Mouse (Mus musculus) neural tube, embryonic 14.5 days (tissue): ENCODE data around the gene Epha1. TPM values are rescaled to one million over a fixed set of nuclear protein-coding genes. Genes with fewer than 3 reads are reported as not detected.
A peak's percentile ranks its signal among the peaks of the same experiment; 100 is the strongest.

Source experiments
- ATAC-seq: fragments of 200-750 bp; cut with Nextera tagmentation; 2 replicates; pipeline ENCODE4 v1.8.0; 2017; ENCODE audit warnings: low read depth, mild to moderate bottlenecking, moderate TSS enrichment, moderate library complexity
- H3K27ac ChIP-seq: fragments of 300-500 bp; sonication (generic); 2 replicates; pipeline ENCODE4 v1.5.1; 2014; ENCODE audit warnings: low read depth, mild to moderate bottlenecking, control low read depth, low read length, moderate library complexity, mixed read lengths
- H3K27me3 ChIP-seq: fragments of 300-500 bp; sonication (generic); 2 replicates; pipeline ENCODE4 v1.6.1; 2014; ENCODE audit warnings: low read length; ENCODE audit not compliant: control insufficient read depth, insufficient read depth
- H3K36me3 ChIP-seq: fragments of 300-500 bp; sonication (generic); 2 replicates; pipeline ENCODE4 v1.6.1; 2014; ENCODE audit warnings: low read length, mixed read lengths; ENCODE audit not compliant: control insufficient read depth, insufficient read depth
- H3K4me1 ChIP-seq: fragments of 300-500 bp; sonication (generic); 2 replicates; pipeline ENCODE4 v1.6.1; 2014; ENCODE audit warnings: low read length; ENCODE audit not compliant: control insufficient read depth, insufficient read depth
- H3K4me2 ChIP-seq: fragments of 300-500 bp; sonication (generic); 2 replicates; pipeline ENCODE4 v1.6.1; 2014; ENCODE audit warnings: mild to moderate bottlenecking, low read depth, low read length, control low read depth
- H3K4me3 ChIP-seq: fragments of 300-500 bp; sonication (generic); 2 replicates; pipeline ENCODE4 v1.5.1; 2014; ENCODE audit warnings: low read depth, low read length, control low read depth, mixed read lengths
- H3K9ac ChIP-seq: fragments of 300-500 bp; sonication (generic); replicated peaks from 2 replicates; pipeline ENCODE4 v1.6.1; 2014; ENCODE audit warnings: low read depth, mild to moderate bottlenecking, control low read depth, low read length, mixed read lengths
- H3K9me3 ChIP-seq: fragments of 300-500 bp; sonication (generic); 2 replicates; pipeline ENCODE4 v1.6.1; 2016; ENCODE audit warnings: low read length; ENCODE audit not compliant: control insufficient read depth
- WGBS: fragments of 180-500 bp; shearing (Covaris S2); extraction: QIAGEN DNeasy Blood & Tissue Kit; methylation state at CpG from one replicate; pipeline ENCODE4 v1.1.7; 2014; 5-methylcytosine and 5-hydroxymethylcytosine counted together
- polyA plus RNA-seq: library from polyadenylated mRNA; unstranded; fragments of >200 nt; fragmentation: Nextera tagmentation; extraction: Ambion mirVana; gene quantifications from 2 replicates; pipeline ENCODE4 v1.2.1, GENCODE M21; 2014

Gene Epha1
- polyA plus RNA-seq = 0.15 and 0.33 TPM in 2 replicates

DNA sequence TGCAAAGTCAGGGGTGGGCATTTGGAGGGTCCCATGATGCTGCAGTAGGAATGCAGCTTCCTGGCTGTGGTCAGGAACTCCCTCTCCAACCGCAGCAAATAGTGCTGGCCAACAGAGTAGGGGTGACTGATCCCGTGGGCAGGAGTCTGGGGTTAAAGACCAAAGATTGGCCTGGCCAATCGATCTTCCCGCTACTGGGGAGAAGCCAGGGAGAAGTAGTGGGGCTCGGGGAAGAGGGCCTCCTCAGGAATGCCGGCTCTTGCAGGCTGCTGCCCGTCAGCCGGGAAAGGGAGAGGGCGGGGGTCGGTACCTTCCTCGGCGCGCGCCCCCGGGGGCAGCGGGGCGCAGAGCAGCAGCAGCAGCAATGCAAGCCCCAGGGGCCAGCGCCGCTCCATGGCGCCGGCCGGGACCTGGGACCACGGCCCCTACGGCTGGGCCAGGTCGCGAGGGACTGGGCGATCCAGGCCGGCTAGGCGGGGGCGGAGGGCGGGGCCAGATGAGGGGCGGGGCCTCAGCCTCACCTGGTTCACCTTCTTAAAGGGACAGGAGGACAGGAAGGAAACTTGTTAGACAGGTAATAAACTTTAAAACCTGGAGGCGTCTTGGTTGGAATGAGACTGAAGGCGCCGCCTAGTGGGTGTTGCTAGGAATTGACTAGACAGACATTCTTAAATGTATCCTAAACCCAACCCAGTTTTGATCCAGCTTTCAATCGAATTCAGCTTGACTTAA is at the start of gene Epha1:
Gene Epha1 (minus strand): TSS at position 453 of the 732 bp plus-strand sequence.
- peak within 1 kb of the TSS; percentile 96 for H3K4me2 ChIP-seq
- H3K27me3 ChIP-seq = 0 out of 2 replicates have a peak, but pooled peaks cover 5% of the 10 kb centered on the region
- H3K27ac ChIP-seq = no peak within 1 kb of the TSS
- H3K9ac ChIP-seq = peak within 1 kb of the TSS; percentile 47; the same call in 1 of the 2 replicates
- H3K9me3 ChIP-seq = no peaks in the 10 kb centered on the region
- peak; percentile 62 for ATAC-seq
- peak within 1 kb of the TSS; percentile 39 for H3K4me3 ChIP-seq
- WGBS = 0% methylated on average over 36 of the region's 36 CpGs
- no peaks in the 10 kb centered on the region for H3K36me3 ChIP-seq
- H3K4me1 ChIP-seq = 0 out of 2 replicates have a peak, but pooled peaks cover 4% of the 10 kb centered on the region

DNA sequence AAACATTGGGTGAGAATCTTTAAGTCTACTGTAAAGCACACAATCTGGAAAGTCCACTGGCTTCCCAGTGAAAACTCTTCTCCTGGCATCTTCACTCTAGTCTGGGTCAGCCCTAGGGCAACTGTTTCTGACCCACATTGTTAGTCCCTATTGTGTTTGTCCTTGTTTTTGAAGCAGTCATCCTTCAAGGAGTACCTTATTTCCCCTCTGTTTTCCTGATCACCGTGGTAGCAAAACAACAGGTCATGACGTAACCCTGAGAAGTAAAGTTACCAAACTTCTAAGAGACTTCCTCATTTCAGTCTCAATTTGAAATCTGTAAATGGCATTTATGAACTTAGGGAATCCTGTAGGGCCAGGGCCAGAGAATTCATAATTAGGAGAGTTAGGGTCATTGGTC is 48.4 kb upstream of the Epha1 start:
- Histone ChIP-seq H3K27ac (no peak overlapping the region), H3K36me3 (no peaks in the 10 kb centered on the region), H3K4me1 (no peaks in the 10 kb centered on the region), H3K9ac (no peak overlapping the region), H3K4me2 (no peak overlapping the region), H3K27me3 (no peaks in the 10 kb centered on the region), H3K4me3 (no peak overlapping the region), H3K9me3 (no peaks in the 10 kb centered on the region)
- no peak for ATAC-seq
- 71% methylated on average over 2 of the region's 2 CpGs for WGBS

- Histone ChIP-seq H3K4me1 (no peaks in the 10 kb centered on the region), H3K4me2 (no peak overlapping the region), H3K27me3 (no peaks in the 10 kb centered on the region), H3K9me3 (no peaks in the 10 kb centered on the region), H3K36me3 (no peaks in the 10 kb centered on the region), H3K9ac (no peak overlapping the region), H3K27ac (no peak overlapping the region), H3K4me3 (no peak overlapping the region)
- ATAC-seq = no peak
- 89% methylated on average over 2 of the region's 2 CpGs for whole genome bisulfite sequencing
These were observed 46.4 kb upstream of the Epha1 start for GRCm38 (mm10) chr6:42419443-42419842.

DNA sequence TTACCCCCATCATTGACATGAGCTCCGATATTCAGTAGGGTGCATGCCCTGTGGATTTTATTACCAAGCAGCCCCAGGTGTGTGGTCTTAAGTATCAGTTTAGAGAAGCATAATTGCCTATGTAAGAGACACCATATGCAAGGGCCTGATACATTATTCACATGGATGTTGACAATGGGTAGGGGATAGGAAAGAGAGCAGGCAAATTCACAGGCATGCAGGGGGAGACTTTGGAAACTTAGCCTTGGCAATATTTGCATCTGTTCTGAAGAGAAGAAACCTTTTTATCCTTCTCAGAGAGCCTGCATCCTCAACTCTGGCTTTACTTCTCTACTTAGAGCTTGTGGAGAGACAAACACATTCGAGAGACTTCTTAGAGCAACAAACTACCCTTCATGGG is 32.1 kb upstream of the Epha1 start, which contains the start of gene Tas2r135:
Gene Tas2r135 (plus strand): TSS at position 301 of the 400 bp plus-strand sequence.
- Histone ChIP-seq H3K9me3 (no peaks in the 10 kb centered on the region), H3K9ac (no peak within 1 kb of the TSS), H3K4me2 (no peak within 1 kb of the TSS), H3K27ac (no peak within 1 kb of the TSS), H3K27me3 (no peaks in the 10 kb centered on the region), H3K4me3 (no peak within 1 kb of the TSS), H3K36me3 (no peaks in the 10 kb centered on the region), H3K4me1 (no peaks in the 10 kb centered on the region)
- no peak for ATAC-seq
- WGBS = 86% methylated on average over 2 of the region's 2 CpGs

DNA sequence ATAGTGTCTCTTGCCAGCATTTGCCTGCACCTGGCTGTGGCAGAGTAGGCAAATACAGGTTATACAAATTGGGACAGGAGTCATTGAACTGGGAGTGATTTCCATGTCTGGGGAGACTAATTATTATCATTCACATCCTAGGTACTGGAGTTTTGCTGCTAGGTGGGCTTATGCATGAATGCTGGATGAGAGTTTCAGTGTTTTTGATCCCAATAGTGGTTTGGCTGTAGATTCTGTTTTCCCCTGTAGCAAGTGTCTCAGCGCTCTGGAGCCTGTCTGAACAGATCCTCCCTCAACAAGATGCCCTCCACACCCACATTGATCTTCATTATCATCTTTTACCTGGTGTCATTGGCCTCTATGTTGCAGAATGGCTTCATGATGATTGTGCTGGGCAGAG is 26.9 kb upstream of the Epha1 start, which contains the start of gene Tas2r143:
Gene Tas2r143 (plus strand): TSS at position 301 of the 400 bp plus-strand sequence.
- Histone ChIP-seq H3K27ac (no peak within 1 kb of the TSS), H3K4me2 (no peak within 1 kb of the TSS), H3K27me3 (no peaks in the 10 kb centered on the region), H3K4me1 (no peaks in the 10 kb centered on the region), H3K4me3 (no peak within 1 kb of the TSS), H3K9me3 (no peaks in the 10 kb centered on the region), H3K36me3 (no peaks in the 10 kb centered on the region), H3K9ac (no peak within 1 kb of the TSS)
- WGBS = 91% methylated on average over 1 of the region's 1 CpGs
- ATAC-seq = no peak

- ATAC-seq = no peak
- no peaks in the 10 kb centered on the region for H3K36me3 ChIP-seq
- H3K9ac ChIP-seq = no peak overlapping the region
- H3K27ac ChIP-seq = no peak overlapping the region
- H3K27me3 ChIP-seq = no peaks in the 10 kb centered on the region
- H3K4me1 ChIP-seq = no peaks in the 10 kb centered on the region
- H3K9me3 ChIP-seq = no peaks in the 10 kb centered on the region
- 96% methylated on average over 1 of the region's 1 CpGs for WGBS
- H3K4me2 ChIP-seq = no peak overlapping the region
- H3K4me3 ChIP-seq = no peak overlapping the region
These were observed 25.9 kb upstream of the Epha1 start for GRCm38 (mm10) chr6:42398998-42399397.

GRCm38 (mm10) chr6:42398285-42398684 is 25.2 kb upstream of the Epha1 start:
- Histone ChIP-seq H3K4me3 (no peak overlapping the region), H3K36me3 (no peaks in the 10 kb centered on the region), H3K9ac (no peak overlapping the region), H3K4me1 (no peaks in the 10 kb centered on the region), H3K27me3 (no peaks in the 10 kb centered on the region), H3K4me2 (no peak overlapping the region), H3K27ac (no peak overlapping the region), H3K9me3 (no peaks in the 10 kb centered on the region)
- no peak for ATAC-seq
- WGBS = 91% methylated on average over 3 of the region's 3 CpGs

- ATAC-seq = no peak
- no peak overlapping the region for H3K27ac ChIP-seq
These were observed 24.1 kb upstream of the Epha1 start for GRCm38 (mm10) chr6:42397041-42397657.

More at GRCm38 (mm10) chr6:42397041-42397657, 24.1 kb upstream of the Epha1 start:
- H3K27me3 ChIP-seq = no peaks in the 10 kb centered on the region
- no peaks in the 10 kb centered on the region for H3K9me3 ChIP-seq
- no peaks in the 10 kb centered on the region for H3K4me1 ChIP-seq
- H3K9ac ChIP-seq = no peak overlapping the region
- no peaks in the 10 kb centered on the region for H3K36me3 ChIP-seq
- no peak overlapping the region for H3K4me3 ChIP-seq
- WGBS = 70% methylated on average over 3 of the region's 3 CpGs
- no peak overlapping the region for H3K4me2 ChIP-seq
